Mouse (Mus musculus) erythroblast, embryonic 14.5 days (primary cell): Measurements from ENCODE around the gene Gcm1. TPM values are rescaled to one million over a fixed set of nuclear protein-coding genes. Genes with fewer than 3 reads are reported as not detected.

Experiments used
- H3K27me3 ChIP-seq: 2 replicates; pipeline ENCODE4 v1.6.1; 2012; ENCODE audit warnings: inconsistent platforms; ENCODE audit not compliant: control insufficient read depth
- H3K36me3 ChIP-seq: 2 replicates; pipeline ENCODE4 v1.6.1; 2012; ENCODE audit warnings: mild to moderate bottlenecking, inconsistent platforms; ENCODE audit not compliant: control insufficient read depth
- H3K4me1 ChIP-seq: 2 replicates; pipeline ENCODE4 v1.6.1; 2012; ENCODE audit warnings: inconsistent platforms; ENCODE audit not compliant: control insufficient read depth
- H3K4me3 ChIP-seq: replicated peaks from 2 replicates; pipeline ENCODE3; 2012; ENCODE audit warnings: moderate library complexity, mild to moderate bottlenecking, inconsistent platforms
- H3K9me3 ChIP-seq: 2 replicates; pipeline ENCODE4 v1.6.1; 2012; ENCODE audit warnings: low read length, inconsistent platforms, mixed read lengths; ENCODE audit not compliant: control insufficient read depth
- GATA1 ChIP-seq: IDR thresholded peaks from 2 replicates; pipeline ENCODE4 v1.6.1; 2012; ENCODE audit warnings: low read length, inconsistent platforms, mixed read lengths
- TAL1 ChIP-seq: IDR thresholded peaks from 3 replicates; pipeline ENCODE4 v1.6.1; 2012; ENCODE audit warnings: low read length, inconsistent platforms, mixed read lengths
- polyA plus RNA-seq: library from polyadenylated mRNA; stranded (reverse); fragments of >175 nt; gene quantifications from 2 replicates; pipeline ENCODE4 v1.2.3, GENCODE M21; 2012

The Gcm1 gene
- polyA plus RNA-seq, 1 experiment, result not detected

GRCm38 (mm10) chr9:78015816-78016215 lies 35.9 kb upstream of the Gcm1 start:
- Histone ChIP-seq H3K36me3 (no peaks in the 10 kb centered on the region), H3K4me3 (no peak overlapping the region), H3K9me3 (no peaks in the 10 kb centered on the region), H3K4me1 (peaks cover 4% of the 10 kb centered on the region; the same call in 1 of the 2 replicates), H3K27me3 (peaks cover 8% of the 10 kb centered on the region)
- TF ChIP-seq GATA1 (no peak), TAL1 (no peak)

- no peak overlapping the region for H3K4me3 ChIP-seq
- peaks cover 3% of the 10 kb centered on the region; the same call in 1 of the 2 replicates for H3K4me1 ChIP-seq
- TF ChIP-seq TAL1, result no peak
- TF ChIP-seq GATA1, result no peak
- H3K27me3 ChIP-seq, result peaks cover 5% of the 10 kb centered on the region
- no peaks in the 10 kb centered on the region for H3K9me3 ChIP-seq
- no peaks in the 10 kb centered on the region for H3K36me3 ChIP-seq
These were observed 35.4 kb upstream of the Gcm1 start for GRCm38 (mm10) chr9:78016288-78016687.

GRCm38 (mm10) chr9:78021256-78021655 lies 30.5 kb upstream of the Gcm1 start:
- H3K4me1 ChIP-seq, result peaks cover 3% of the 10 kb centered on the region; the same call in 1 of the 2 replicates
- H3K4me3 ChIP-seq, result no peak overlapping the region
- TF ChIP-seq GATA1 (no peak), TAL1 (no peak)
- peaks cover 3% of the 10 kb centered on the region; the same call in 1 of the 2 replicates for H3K27me3 ChIP-seq
- no peaks in the 10 kb centered on the region for H3K36me3 ChIP-seq
- H3K9me3 ChIP-seq, result no peaks in the 10 kb centered on the region

GRCm38 (mm10) chr9:78022187-78022945 lies 29.4 kb upstream of the Gcm1 start:
- TF ChIP-seq TAL1 (no peak), GATA1 (no peak)

GRCm38 (mm10) chr9:78024823-78025222 lies 26.9 kb upstream of the Gcm1 start:
- Histone ChIP-seq H3K9me3 (no peaks in the 10 kb centered on the region), H3K27me3 (no peaks in the 10 kb centered on the region), H3K4me3 (no peak overlapping the region), H3K36me3 (no peaks in the 10 kb centered on the region), H3K4me1 (peaks cover 3% of the 10 kb centered on the region; the same call in 1 of the 2 replicates)
- TF ChIP-seq GATA1 (no peak), TAL1 (no peak)

More at GRCm38 (mm10) chr9:78022187-78022945, 29.4 kb upstream of the Gcm1 start:
- Histone ChIP-seq H3K9me3 (no peaks in the 10 kb centered on the region), H3K36me3 (no peaks in the 10 kb centered on the region), H3K4me1 (peaks cover 3% of the 10 kb centered on the region; the same call in 1 of the 2 replicates), H3K4me3 (no peak overlapping the region), H3K27me3 (peaks cover 3% of the 10 kb centered on the region; the same call in 1 of the 2 replicates)

GRCm38 (mm10) chr9:78027099-78027498 lies 24.6 kb upstream of the Gcm1 start:
- no peak for TF ChIP-seq TAL1
- no peak for TF ChIP-seq GATA1
- no peaks in the 10 kb centered on the region for H3K27me3 ChIP-seq

GRCm38 (mm10) chr9:78030835-78031456 lies 20.8 kb upstream of the Gcm1 start:
- H3K4me1 ChIP-seq, result no peaks in the 10 kb centered on the region
- no peaks in the 10 kb centered on the region for H3K36me3 ChIP-seq
- TF ChIP-seq TAL1, result no peak
- no peak for TF ChIP-seq GATA1
- no peaks in the 10 kb centered on the region for H3K9me3 ChIP-seq
- no peak overlapping the region for H3K4me3 ChIP-seq
- H3K27me3 ChIP-seq, result no peaks in the 10 kb centered on the region

More at GRCm38 (mm10) chr9:78027099-78027498, 24.6 kb upstream of the Gcm1 start:
- H3K36me3 ChIP-seq, result no peaks in the 10 kb centered on the region
- no peaks in the 10 kb centered on the region for H3K9me3 ChIP-seq
- no peaks in the 10 kb centered on the region for H3K4me1 ChIP-seq
- no peak overlapping the region for H3K4me3 ChIP-seq

- no peaks in the 10 kb centered on the region for H3K9me3 ChIP-seq
- TF ChIP-seq GATA1, result no peak
- no peak for TF ChIP-seq TAL1
- no peaks in the 10 kb centered on the region for H3K4me1 ChIP-seq
- no peak overlapping the region for H3K4me3 ChIP-seq
- H3K27me3 ChIP-seq, result no peaks in the 10 kb centered on the region
- H3K36me3 ChIP-seq, result no peaks in the 10 kb centered on the region
These were observed 18.8 kb upstream of the Gcm1 start for GRCm38 (mm10) chr9:78032930-78033329.

GRCm38 (mm10) chr9:78035296-78035695 lies 16.4 kb upstream of the Gcm1 start:
- Histone ChIP-seq H3K4me3 (no peak overlapping the region), H3K36me3 (no peaks in the 10 kb centered on the region), H3K9me3 (no peaks in the 10 kb centered on the region), H3K4me1 (no peaks in the 10 kb centered on the region), H3K27me3 (peaks cover 3% of the 10 kb centered on the region; the same call in 1 of the 2 replicates)
- TF ChIP-seq TAL1 (no peak), GATA1 (no peak)

GRCm38 (mm10) chr9:78035831-78036230 lies 15.9 kb upstream of the Gcm1 start:
- no peaks in the 10 kb centered on the region for H3K36me3 ChIP-seq
- no peaks in the 10 kb centered on the region for H3K9me3 ChIP-seq
- no peak overlapping the region for H3K4me3 ChIP-seq
- peaks cover 3% of the 10 kb centered on the region; the same call in 1 of the 2 replicates for H3K27me3 ChIP-seq
- no peak for TF ChIP-seq TAL1
- TF ChIP-seq GATA1, result no peak
- no peaks in the 10 kb centered on the region for H3K4me1 ChIP-seq
